Mouse (Mus musculus) hindbrain, embryonic 15.5 days (tissue): ENCODE measurements around the gene Fgf2. TPM values are rescaled to one million over a fixed set of nuclear protein-coding genes. Genes with fewer than 3 reads are reported as not detected.

Source experiments
- ATAC-seq: fragments of 200-750 bp; cut with Nextera tagmentation; 2 replicates; pipeline ENCODE4 v1.8.0; 2017; ENCODE audit warnings: low read depth, moderate number of reproducible peaks, moderate TSS enrichment; ENCODE audit not compliant: low FRiP score
- H3K27ac ChIP-seq: fragments of 300-500 bp; sonication (generic); replicated peaks from 2 replicates; pipeline ENCODE4 v1.5.1; 2015; ENCODE audit warnings: mild to moderate bottlenecking, inconsistent platforms
- H3K27me3 ChIP-seq: fragments of 300-500 bp; sonication (generic); 2 replicates; pipeline ENCODE4 v1.6.1; 2015; ENCODE audit warnings: control low read depth, inconsistent platforms
- H3K36me3 ChIP-seq: fragments of 300-500 bp; sonication (generic); 2 replicates; pipeline ENCODE4 v1.6.1; 2015; ENCODE audit warnings: control low read depth, inconsistent platforms
- H3K4me1 ChIP-seq: fragments of 300-500 bp; sonication (generic); replicated peaks from 2 replicates; pipeline ENCODE4 v1.6.1; 2015; ENCODE audit warnings: control low read depth, inconsistent platforms
- H3K4me2 ChIP-seq: fragments of 300-500 bp; sonication (generic); 2 replicates; pipeline ENCODE4 v1.6.1; 2015; ENCODE audit warnings: moderate library complexity, mild to moderate bottlenecking, inconsistent platforms
- H3K4me3 ChIP-seq: fragments of 300-500 bp; sonication (generic); 2 replicates; pipeline ENCODE4 v1.5.1; 2015; ENCODE audit warnings: mild to moderate bottlenecking, inconsistent platforms
- H3K9ac ChIP-seq: fragments of 300-500 bp; sonication (generic); 2 replicates; pipeline ENCODE4 v1.6.1; 2015; ENCODE audit warnings: inconsistent platforms
- H3K9me3 ChIP-seq: fragments of 300-500 bp; sonication (generic); 2 replicates; pipeline ENCODE4 v1.6.1; 2016; ENCODE audit warnings: control low read depth, inconsistent platforms
- WGBS: fragments of 180-500 bp; shearing (Covaris S2); methylation state at CpG from one replicate; pipeline ENCODE4 v1.1.7; 2015; 5-methylcytosine and 5-hydroxymethylcytosine counted together
- polyA plus RNA-seq: library from polyadenylated mRNA; unstranded; fragments of >200 nt; fragmentation: Nextera tagmentation; extraction: Ambion mirVana; gene quantifications from 2 replicates; pipeline ENCODE4 v1.2.1, GENCODE M21; 2015

Fgf2 gene
- polyA plus RNA-seq, 1 experiment from 2014 or later: 0.35 TPM

DNA sequence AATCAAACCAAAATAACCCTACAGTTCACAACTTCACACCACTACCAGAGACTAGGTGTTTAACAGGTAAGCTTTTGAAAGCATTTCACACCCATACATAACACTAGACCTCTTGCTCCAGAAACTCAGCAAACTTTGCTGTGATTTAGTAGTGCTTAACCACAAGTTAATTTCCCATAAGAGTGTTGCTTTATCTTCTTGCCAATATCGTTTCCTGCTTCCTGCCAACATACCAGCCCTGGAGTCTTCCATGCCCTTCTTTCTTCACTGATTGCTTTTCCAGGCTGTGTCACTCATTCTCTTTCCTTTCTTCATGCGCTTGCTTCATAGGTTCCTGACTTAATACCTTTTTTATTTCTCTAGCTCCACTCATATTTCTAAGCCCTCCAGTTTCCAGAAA, 19.7 kb upstream of the Fgf2 start:
- no peak for ATAC-seq
- H3K4me3 ChIP-seq: no peak overlapping the region
- WGBS: 76% methylated on average over 2 of the region's 2 CpGs

GRCm38 (mm10) chr3:37329963-37330362, 18.2 kb upstream of the Fgf2 start:
- WGBS: 95% methylated on average over 1 of the region's 1 CpGs
- Histone ChIP-seq H3K27ac (no peak overlapping the region), H3K4me1 (no peaks in the 10 kb centered on the region), H3K9ac (no peak overlapping the region), H3K27me3 (no peaks in the 10 kb centered on the region), H3K36me3 (no peaks in the 10 kb centered on the region), H3K9me3 (no peaks in the 10 kb centered on the region), H3K4me3 (no peak overlapping the region), H3K4me2 (no peak overlapping the region)
- ATAC-seq: no peak

More for the DNA sequence above, 19.7 kb upstream of the Fgf2 start:
- H3K9me3 ChIP-seq: no peaks in the 10 kb centered on the region
- no peak overlapping the region for H3K4me2 ChIP-seq
- no peaks in the 10 kb centered on the region for H3K36me3 ChIP-seq
- no peaks in the 10 kb centered on the region for H3K4me1 ChIP-seq
- no peak overlapping the region for H3K9ac ChIP-seq
- no peak overlapping the region for H3K27ac ChIP-seq
- no peaks in the 10 kb centered on the region for H3K27me3 ChIP-seq

DNA sequence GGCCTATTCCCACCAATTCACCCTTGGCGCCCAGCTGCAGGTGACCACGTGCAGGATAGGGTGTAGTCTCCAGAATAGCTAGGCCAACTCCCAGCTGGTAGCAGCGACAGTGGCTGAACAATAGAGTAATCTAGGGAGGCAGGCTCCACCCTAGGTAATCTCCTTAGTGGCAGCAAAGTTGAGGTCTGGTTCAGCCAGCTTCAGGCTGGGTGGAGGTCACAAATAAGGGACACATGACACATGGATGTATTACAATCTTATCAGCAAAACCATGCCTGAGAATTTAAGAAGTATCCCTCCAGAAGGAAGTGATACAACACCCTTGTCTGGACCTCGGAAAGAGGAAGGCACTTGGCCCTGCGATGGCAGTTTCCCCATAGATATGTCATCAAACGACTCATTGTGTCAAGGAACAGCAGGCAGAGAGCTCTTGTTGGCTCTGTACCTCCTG, 16.1 kb upstream of the Fgf2 start:
- no peak overlapping the region for H3K27ac ChIP-seq
- 74% methylated on average over 6 of the region's 6 CpGs for WGBS
- no peaks in the 10 kb centered on the region for H3K27me3 ChIP-seq
- H3K4me1 ChIP-seq: no peaks in the 10 kb centered on the region
- H3K4me2 ChIP-seq: no peak overlapping the region
- H3K4me3 ChIP-seq: no peak overlapping the region
- ATAC-seq: no peak
- no peak overlapping the region for H3K9ac ChIP-seq
- no peaks in the 10 kb centered on the region for H3K36me3 ChIP-seq
- H3K9me3 ChIP-seq: no peaks in the 10 kb centered on the region

GRCm38 (mm10) chr3:37334053-37334452, 14.1 kb upstream of the Fgf2 start:
- 92% methylated on average over 4 of the region's 4 CpGs for WGBS
- no peak for ATAC-seq
- H3K27ac ChIP-seq: no peak overlapping the region
- H3K36me3 ChIP-seq: no peaks in the 10 kb centered on the region
- H3K9me3 ChIP-seq: no peaks in the 10 kb centered on the region
- no peaks in the 10 kb centered on the region for H3K4me1 ChIP-seq
- no peak overlapping the region for H3K9ac ChIP-seq
- no peaks in the 10 kb centered on the region for H3K27me3 ChIP-seq
- no peak overlapping the region for H3K4me2 ChIP-seq
- no peak overlapping the region for H3K4me3 ChIP-seq

GRCm38 (mm10) chr3:37341110-37341509, 7.0 kb upstream of the Fgf2 start:
- no peak for ATAC-seq
- Histone ChIP-seq H3K36me3 (no peaks in the 10 kb centered on the region), H3K4me2 (no peak overlapping the region), H3K27me3 (no peaks in the 10 kb centered on the region), H3K4me3 (no peak overlapping the region), H3K27ac (no peak overlapping the region), H3K9ac (no peak overlapping the region), H3K9me3 (no peaks in the 10 kb centered on the region), H3K4me1 (no peaks in the 10 kb centered on the region)
- 63% methylated on average over 5 of the region's 5 CpGs for WGBS

- Histone ChIP-seq H3K36me3 (no peaks in the 10 kb centered on the region), H3K4me3 (no peak overlapping the region), H3K4me2 (no peak overlapping the region), H3K27me3 (peaks cover 10% of the 10 kb centered on the region), H3K9me3 (no peaks in the 10 kb centered on the region), H3K4me1 (peaks cover 2% of the 10 kb centered on the region), H3K27ac (no peak overlapping the region), H3K9ac (no peak overlapping the region)
- WGBS: 71% methylated on average over 5 of the region's 5 CpGs
- no peak for ATAC-seq
Observed at GRCm38 (mm10) chr3:37342811-37343210, 5.3 kb upstream of the Fgf2 start.

GRCm38 (mm10) chr3:37347671-37348070, 475 bp upstream of the Fgf2 start:
- peak overlapping the region; percentile 100 for H3K4me2 ChIP-seq
- no peaks in the 10 kb centered on the region for H3K9me3 ChIP-seq
- H3K36me3 ChIP-seq: no peaks in the 10 kb centered on the region
- H3K27ac ChIP-seq: no peak overlapping the region
- peak overlapping the region; percentile 79; the same call in 1 of the 2 replicates for H3K4me3 ChIP-seq
- peaks cover 15% of the 10 kb centered on the region for H3K4me1 ChIP-seq
- WGBS: 37% methylated on average over 9 of the region's 9 CpGs
- peaks cover 28% of the 10 kb centered on the region for H3K27me3 ChIP-seq
- H3K9ac ChIP-seq: no peak overlapping the region
- ATAC-seq: no peak

GRCm38 (mm10) chr3:37349166-37349548, 1.0 kb downstream of the Fgf2 start:
- Histone ChIP-seq H3K27ac (no peak overlapping the region), H3K4me3 (peak overlapping the region; percentile 79), H3K9me3 (no peaks in the 10 kb centered on the region), H3K4me2 (peak overlapping the region; percentile 100), H3K4me1 (peaks cover 15% of the 10 kb centered on the region), H3K36me3 (no peaks in the 10 kb centered on the region), H3K27me3 (peaks cover 28% of the 10 kb centered on the region), H3K9ac (peak overlapping the region; percentile 58; the same call in 1 of the 2 replicates)
- 9% methylated on average over 8 of the region's 8 CpGs for WGBS
- peak; percentile 8; the same call in 1 of the 2 replicates for ATAC-seq

DNA sequence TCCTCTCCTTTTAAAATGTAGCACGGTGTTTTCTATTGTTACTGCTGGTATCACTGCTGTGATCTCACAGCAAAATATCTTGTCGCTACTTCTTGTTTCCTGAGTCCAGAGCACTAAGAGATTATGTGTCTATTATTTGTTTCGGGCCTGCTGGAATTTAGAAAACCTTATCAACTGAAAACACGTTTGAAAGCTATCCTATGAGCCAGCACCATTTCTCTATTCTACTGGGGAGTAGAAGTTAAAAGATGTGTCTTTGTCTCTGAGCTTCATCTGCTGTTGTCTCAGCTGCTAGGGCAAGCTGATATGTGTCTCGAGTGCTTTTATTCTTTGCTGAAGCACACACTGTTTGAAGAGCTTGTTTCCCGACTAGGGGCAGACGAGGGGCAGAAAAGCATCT, 2.2 kb downstream of the Fgf2 start:
- Histone ChIP-seq H3K4me3 (no peak overlapping the region), H3K36me3 (no peaks in the 10 kb centered on the region), H3K4me2 (no peak overlapping the region), H3K9me3 (no peaks in the 10 kb centered on the region), H3K27me3 (peaks cover 28% of the 10 kb centered on the region), H3K27ac (no peak overlapping the region), H3K9ac (no peak overlapping the region), H3K4me1 (peaks cover 15% of the 10 kb centered on the region)
- WGBS: 60% methylated on average over 7 of the region's 7 CpGs
- ATAC-seq: no peak

GRCm38 (mm10) chr3:37353951-37354481, 5.9 kb downstream of the Fgf2 start:
- H3K4me2 ChIP-seq: no peak overlapping the region
- peaks cover 1% of the 10 kb centered on the region for H3K4me1 ChIP-seq
- WGBS: 83% methylated on average over 10 of the region's 10 CpGs
- H3K4me3 ChIP-seq: no peak overlapping the region
- peaks cover 7% of the 10 kb centered on the region for H3K27me3 ChIP-seq
- no peaks in the 10 kb centered on the region for H3K9me3 ChIP-seq
- no peak overlapping the region for H3K9ac ChIP-seq
- no peaks in the 10 kb centered on the region for H3K36me3 ChIP-seq
- no peak overlapping the region for H3K27ac ChIP-seq
- ATAC-seq: no peak

DNA sequence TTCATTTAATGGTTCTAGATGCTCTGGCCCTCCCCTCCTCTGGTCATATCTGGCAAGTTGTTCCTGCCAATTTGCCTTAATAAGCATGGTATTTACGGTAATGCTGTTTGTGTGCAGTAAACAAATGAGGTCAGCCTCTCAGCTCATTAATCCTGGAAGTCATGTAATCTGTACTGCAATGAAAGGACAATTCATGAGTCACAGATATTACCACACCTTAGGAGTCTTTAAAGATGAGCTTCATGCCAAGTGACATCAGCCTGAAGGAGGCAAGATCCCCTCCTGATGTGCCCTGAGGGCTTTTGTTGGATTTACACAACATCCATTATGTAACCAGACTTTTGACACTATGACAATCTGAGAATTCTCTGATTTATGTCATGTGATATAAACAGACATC, 6.6 kb downstream of the Fgf2 start:
- no peak overlapping the region for H3K4me2 ChIP-seq
- ATAC-seq: no peak
- no peak overlapping the region for H3K27ac ChIP-seq
- H3K36me3 ChIP-seq: no peaks in the 10 kb centered on the region
- WGBS: 72% methylated on average over 1 of the region's 1 CpGs
- H3K4me3 ChIP-seq: no peak overlapping the region
- no peaks in the 10 kb centered on the region for H3K4me1 ChIP-seq
- H3K27me3 ChIP-seq: peaks cover under 1% of the 10 kb centered on the region; the same call in 1 of the 2 replicates
- no peaks in the 10 kb centered on the region for H3K9me3 ChIP-seq
- no peak overlapping the region for H3K9ac ChIP-seq

GRCm38 (mm10) chr3:37360729-37361128, 12.6 kb downstream of the Fgf2 start:
- ATAC-seq: no peak
- Histone ChIP-seq H3K9me3 (no peaks in the 10 kb centered on the region), H3K36me3 (no peaks in the 10 kb centered on the region), H3K9ac (no peak overlapping the region), H3K27me3 (no peaks in the 10 kb centered on the region), H3K27ac (no peak overlapping the region), H3K4me3 (no peak overlapping the region), H3K4me1 (no peaks in the 10 kb centered on the region), H3K4me2 (no peak overlapping the region)
- WGBS: 86% methylated on average over 9 of the region's 9 CpGs

- H3K27me3 ChIP-seq: no peaks in the 10 kb centered on the region
- no peak for ATAC-seq
- no peak overlapping the region for H3K4me2 ChIP-seq
- no peaks in the 10 kb centered on the region for H3K4me1 ChIP-seq
- no peak overlapping the region for H3K27ac ChIP-seq
- WGBS: 86% methylated on average over 4 of the region's 4 CpGs
- H3K36me3 ChIP-seq: no peaks in the 10 kb centered on the region
- H3K9ac ChIP-seq: no peak overlapping the region
- H3K9me3 ChIP-seq: no peaks in the 10 kb centered on the region
- H3K4me3 ChIP-seq: no peak overlapping the region
Observed at GRCm38 (mm10) chr3:37365144-37365543, 17.0 kb downstream of the Fgf2 start.
